Mouse (Mus musculus) embryonic facial prominence, embryonic 14.5 days (tissue): ENCODE measurements around the gene Scnm1. TPM values are rescaled to one million over a fixed set of nuclear protein-coding genes. Genes with fewer than 3 reads are reported as not detected.
"Not testable (repeated sequence)": the region's sequence is repeated elsewhere in the genome, so short reads cannot be mapped to it uniquely, and the experiment has no call there.

Experiments
- ATAC-seq: fragments of 200-750 bp; cut with Nextera tagmentation; 2 replicates; pipeline ENCODE4 v1.8.0; 2017; ENCODE audit warnings: low read depth, moderate number of reproducible peaks, moderate TSS enrichment
- DNase-seq: peaks from one replicate; pipeline ENCODE4 v3.0.0-alpha.2; 2015; ENCODE audit warnings: low spot score
- H3K27ac ChIP-seq: fragments of 300-500 bp; sonication (generic); replicated peaks from 2 replicates; pipeline ENCODE4 v1.5.1; 2014; ENCODE audit warnings: low read depth, mild to moderate bottlenecking, low read length, moderate library complexity
- H3K27me3 ChIP-seq: fragments of 300-500 bp; sonication (generic); replicated peaks from 2 replicates; pipeline ENCODE4 v1.6.1; 2014; ENCODE audit warnings: low read length; ENCODE audit not compliant: control insufficient read depth, insufficient read depth
- H3K36me3 ChIP-seq: fragments of 300-500 bp; sonication (generic); 2 replicates; pipeline ENCODE4 v1.6.1; 2014; ENCODE audit warnings: low read length, mixed read lengths; ENCODE audit not compliant: control insufficient read depth, insufficient read depth
- H3K4me1 ChIP-seq: fragments of 300-500 bp; sonication (generic); 2 replicates; pipeline ENCODE4 v1.6.1; 2014; ENCODE audit warnings: antibody characterized with exemption, low read length; ENCODE audit not compliant: control insufficient read depth, insufficient read depth
- H3K4me2 ChIP-seq: fragments of 300-500 bp; sonication (generic); 2 replicates; pipeline ENCODE4 v1.6.1; 2014; ENCODE audit warnings: low read depth, mild to moderate bottlenecking, low read length, moderate library complexity, mixed read lengths
- H3K4me3 ChIP-seq: fragments of 300-500 bp; sonication (generic); 2 replicates; pipeline ENCODE4 v1.5.1; 2014; ENCODE audit warnings: low read depth, mild to moderate bottlenecking, low read length
- H3K9ac ChIP-seq: fragments of 300-500 bp; sonication (generic); 2 replicates; pipeline ENCODE4 v1.6.1; 2014; ENCODE audit warnings: low read depth, mild to moderate bottlenecking, low read length, moderate library complexity, mixed read lengths
- H3K9me3 ChIP-seq: fragments of 300-500 bp; sonication (generic); 2 replicates; pipeline ENCODE4 v1.6.1; 2016; ENCODE audit warnings: low read length; ENCODE audit not compliant: control insufficient read depth
- WGBS: fragments of 180-500 bp; shearing (Covaris S2); extraction: QIAGEN DNeasy Blood & Tissue Kit; methylation state at CpG from one replicate; pipeline ENCODE4 v1.1.7; 2014; 5-methylcytosine and 5-hydroxymethylcytosine counted together
- polyA plus RNA-seq: library from polyadenylated mRNA; unstranded; fragments of >200 nt; fragmentation: Nextera tagmentation; extraction: Ambion mirVana; gene quantifications from 2 replicates; pipeline ENCODE4 v1.2.1, GENCODE M21; 2014

Scnm1 gene
- polyA plus RNA-seq, 1 experiment from 2014 or later: 62.2 TPM

DNA sequence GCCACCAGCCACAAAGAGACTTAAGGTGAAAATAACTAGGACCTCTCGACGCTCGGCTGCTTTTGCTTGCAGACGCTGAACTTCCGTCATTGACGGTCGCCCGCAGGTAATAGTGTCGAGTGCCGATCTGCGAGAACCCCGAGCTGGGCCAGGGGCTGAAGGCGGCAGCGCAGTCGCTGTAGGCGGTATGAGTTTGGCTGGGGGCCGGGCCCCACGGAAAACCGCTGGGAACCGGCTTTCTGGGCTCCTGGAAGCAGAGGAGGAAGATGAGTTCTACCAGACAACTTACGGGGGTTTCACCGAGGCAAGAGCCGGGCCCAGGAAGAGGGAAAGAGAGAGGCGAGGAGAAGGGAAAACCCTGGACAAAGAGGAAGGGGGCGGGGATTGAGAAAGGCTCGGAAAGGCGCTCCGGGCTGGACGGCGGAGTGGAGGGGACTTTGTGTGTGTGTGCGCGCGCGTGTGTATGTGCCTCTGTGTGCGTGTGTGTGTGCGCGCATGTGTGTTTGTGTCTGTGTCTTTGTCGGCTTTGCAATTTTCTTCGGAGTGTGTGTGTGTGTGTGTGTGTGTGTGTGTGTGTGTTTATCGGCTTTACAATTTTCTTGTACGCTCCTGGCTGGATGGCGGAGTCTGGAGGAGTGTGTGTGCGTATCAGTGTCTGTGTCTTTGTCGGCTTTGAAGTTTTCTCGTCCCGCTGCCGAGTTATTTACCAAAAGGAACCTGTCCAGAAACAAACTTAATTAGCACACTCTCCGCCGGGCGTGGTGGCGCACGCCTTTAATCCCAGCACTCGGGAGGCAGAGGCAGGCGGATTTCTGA, 22.7 kb downstream of the Scnm1 start, which contains the start of gene Vps72:
Vps72 (plus strand) TSS at position 112 of the 816 bp plus-strand sequence.
- DNase-seq: peak; percentile 97
- no peaks in the 10 kb centered on the region for H3K27me3 ChIP-seq
- no peaks in the 10 kb centered on the region for H3K9me3 ChIP-seq
- 1% methylated on average over 44 of the region's 54 CpGs for WGBS
- H3K27ac ChIP-seq: peak within 1 kb of the TSS; percentile 94
- peak within 1 kb of the TSS; percentile 77 for H3K9ac ChIP-seq
- peak; percentile 79 for ATAC-seq
- peaks cover 11% of the 10 kb centered on the region for H3K4me1 ChIP-seq
- peak within 1 kb of the TSS; percentile 52 for H3K4me2 ChIP-seq
- peak within 1 kb of the TSS; percentile 60 for H3K4me3 ChIP-seq
- H3K36me3 ChIP-seq: peaks cover 15% of the 10 kb centered on the region

DNA sequence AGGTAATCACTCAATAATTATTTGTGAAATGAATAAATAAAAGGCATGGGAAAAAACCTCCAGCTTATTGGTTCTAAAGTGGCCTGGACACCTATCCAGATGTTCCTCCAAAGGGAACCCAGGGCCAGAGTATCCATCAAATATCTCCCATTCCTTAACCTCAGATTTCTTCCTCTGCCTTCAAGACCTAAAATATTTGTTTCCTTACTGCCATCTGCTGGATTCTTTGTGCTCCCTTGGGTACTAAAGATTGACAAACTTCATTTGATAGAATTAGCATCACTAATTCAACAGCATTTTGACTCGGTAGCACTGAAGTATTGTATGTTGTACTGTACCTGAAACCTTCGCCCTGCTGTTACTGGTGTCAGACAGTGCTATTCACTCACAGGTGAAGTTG, 25.9 kb downstream of the Scnm1 start:
- Histone ChIP-seq H3K9me3 (no peaks in the 10 kb centered on the region), H3K4me2 (no peak overlapping the region), H3K27ac (no peak overlapping the region), H3K27me3 (no peaks in the 10 kb centered on the region), H3K4me1 (peaks cover 20% of the 10 kb centered on the region), H3K9ac (no peak overlapping the region), H3K36me3 (peaks cover 9% of the 10 kb centered on the region), H3K4me3 (no peak overlapping the region)
- no peak for DNase-seq
- WGBS: 63% methylated on average over 2 of the region's 2 CpGs
- no peak for ATAC-seq

DNA sequence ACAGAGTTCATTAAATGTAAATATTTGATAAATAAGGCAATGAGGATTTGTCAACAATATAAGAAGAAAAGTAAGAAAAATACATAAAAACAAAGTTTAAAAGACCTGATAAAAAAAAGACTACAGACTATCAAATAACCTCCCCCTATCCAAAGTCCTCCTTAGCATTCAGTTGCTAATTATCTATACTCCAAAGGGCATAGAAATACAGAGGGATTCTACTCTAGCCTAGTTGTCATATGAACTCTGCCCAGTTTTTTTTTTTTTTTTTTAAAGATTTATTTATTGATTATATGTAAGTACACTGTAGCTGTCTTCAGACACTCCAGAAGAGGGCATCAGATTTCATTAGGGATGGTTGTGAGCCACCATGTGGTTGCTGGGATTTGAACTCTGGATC, 26.5 kb downstream of the Scnm1 start:
- not testable (repeated sequence) for H3K27me3 ChIP-seq, H3K27ac ChIP-seq, H3K9me3 ChIP-seq, DNase-seq, ATAC-seq
- peak overlapping the region; percentile 79 for H3K4me2 ChIP-seq
- H3K4me1 ChIP-seq: peaks cover 15% of the 10 kb centered on the region
- peaks cover 14% of the 10 kb centered on the region for H3K36me3 ChIP-seq
- peak overlapping the region; percentile 90 for H3K4me3 ChIP-seq
- H3K9ac ChIP-seq: 0 out of 2 replicates have a peak overlapping the region, but pooled peaks have one; percentile 53

DNA sequence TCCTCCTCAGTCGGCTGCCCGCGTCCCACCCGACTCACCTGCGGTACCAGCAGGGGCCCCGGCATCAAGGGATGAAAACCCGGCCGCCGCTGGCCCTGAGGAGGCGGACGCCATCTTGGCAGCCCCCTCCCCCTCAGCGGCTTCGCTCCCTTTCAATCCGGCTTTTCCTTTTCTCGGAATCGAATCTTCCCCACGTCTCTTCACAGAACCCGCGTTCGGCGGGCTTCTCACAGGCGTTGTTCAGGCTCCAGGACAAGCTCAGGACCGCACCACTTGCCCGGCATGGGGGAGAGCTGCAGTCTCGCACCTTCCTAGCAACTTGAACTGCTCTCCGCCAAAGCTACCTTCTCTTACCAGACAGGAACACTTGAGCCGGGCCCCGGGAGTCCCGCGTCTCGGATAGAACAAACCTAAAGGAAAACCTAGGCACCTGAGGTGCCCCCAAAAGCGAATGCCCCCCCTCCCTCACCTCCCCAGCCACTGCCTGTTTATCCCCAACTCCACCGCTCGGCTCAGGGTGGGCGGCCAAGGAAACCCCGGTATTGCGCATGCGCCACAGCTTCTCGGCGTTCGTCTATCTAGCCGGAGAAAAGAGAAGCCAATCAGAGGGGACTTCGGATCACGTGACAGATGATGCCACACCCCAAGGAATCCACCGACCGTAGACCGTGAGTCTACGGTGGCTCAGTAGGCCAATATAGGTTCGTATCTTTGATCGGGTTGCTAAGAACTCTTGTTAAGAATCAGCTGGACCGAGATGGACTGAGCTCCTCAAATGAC, 27.3 kb downstream of the Scnm1 start, which contains the start of gene Pip5k1a:
Pip5k1a (minus strand) TSS at position 593 of the 780 bp plus-strand sequence.
- H3K4me2 ChIP-seq: peak within 1 kb of the TSS; percentile 80
- DNase-seq: peak; percentile 100
- H3K27ac ChIP-seq: peak within 1 kb of the TSS; percentile 87
- peaks cover 8% of the 10 kb centered on the region for H3K4me1 ChIP-seq
- no peaks in the 10 kb centered on the region for H3K27me3 ChIP-seq
- WGBS: under 1% methylated on average over 43 of the region's 51 CpGs
- peak; percentile 92 for ATAC-seq
- peak within 1 kb of the TSS; percentile 90 for H3K4me3 ChIP-seq
- H3K9ac ChIP-seq: peak within 1 kb of the TSS; percentile 84
- H3K36me3 ChIP-seq: peaks cover 17% of the 10 kb centered on the region
- H3K9me3 ChIP-seq: no peaks in the 10 kb centered on the region

DNA sequence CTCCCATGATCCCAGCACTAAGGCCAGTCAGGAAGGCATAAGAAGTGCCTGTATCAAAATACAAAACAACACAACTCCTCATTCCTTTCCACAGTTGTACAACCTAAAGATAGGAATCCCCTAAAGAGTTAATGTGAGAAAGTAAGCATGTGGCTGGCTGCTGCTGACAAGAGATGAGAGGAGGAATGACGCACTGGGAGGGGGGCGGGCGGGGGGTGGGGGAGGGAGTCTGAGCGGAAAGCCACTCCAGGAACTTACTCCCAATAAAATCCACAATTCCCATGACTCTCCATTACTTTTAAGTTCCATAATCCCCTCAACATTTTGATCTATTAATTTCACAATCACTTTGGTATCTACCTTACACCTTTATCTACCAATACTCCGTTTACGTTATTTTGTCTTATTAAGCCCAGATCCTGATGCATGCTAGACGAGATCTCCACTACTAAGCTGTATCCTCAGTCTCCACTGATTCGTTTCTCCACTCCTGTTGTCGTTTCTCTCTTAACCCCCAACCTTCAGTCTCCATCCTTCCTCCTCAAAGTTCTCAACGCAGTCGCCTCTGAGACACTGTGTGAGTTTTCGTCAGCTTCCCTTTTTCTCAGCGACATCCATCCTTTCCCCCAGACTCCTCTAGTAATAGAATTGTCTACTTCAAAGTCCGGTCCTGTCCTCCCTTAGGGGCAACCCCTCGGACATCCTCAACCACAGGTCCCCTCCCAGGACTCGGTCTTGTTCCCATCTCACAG, 28.0 kb downstream of the Scnm1 start:
- under 1% methylated on average over 16 of the region's 16 CpGs for WGBS
- no peak for DNase-seq
- Histone ChIP-seq H3K9me3 (no peaks in the 10 kb centered on the region), H3K36me3 (peaks cover 17% of the 10 kb centered on the region), H3K27ac (peak overlapping the region; percentile 87), H3K4me3 (peak overlapping the region; percentile 90), H3K9ac (peak overlapping the region; percentile 84), H3K4me2 (peak overlapping the region; percentile 80), H3K27me3 (no peaks in the 10 kb centered on the region), H3K4me1 (peaks cover 8% of the 10 kb centered on the region)
- no peak for ATAC-seq

DNA sequence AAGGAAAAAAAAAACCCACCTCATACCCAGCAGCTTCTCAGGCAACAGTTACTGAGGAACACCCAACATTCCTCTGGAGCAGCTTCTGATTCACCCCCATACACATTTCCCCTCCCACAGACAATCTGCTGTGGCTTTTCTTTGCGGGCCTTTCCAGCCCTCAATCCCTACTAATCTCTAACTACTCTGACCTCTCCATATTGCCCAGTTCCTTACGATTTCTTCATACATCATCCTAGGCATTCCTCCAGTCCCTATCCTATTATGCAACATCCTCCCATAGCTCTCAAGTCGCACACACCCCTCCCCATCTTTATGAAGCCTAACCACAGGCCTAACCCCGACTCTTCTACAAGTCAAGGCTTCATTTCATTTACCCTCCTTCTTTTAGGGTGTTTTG, 28.7 kb downstream of the Scnm1 start:
- Histone ChIP-seq H3K27ac (no peak overlapping the region), H3K36me3 (peaks cover 17% of the 10 kb centered on the region), H3K9ac (peak overlapping the region; percentile 84), H3K4me1 (peaks cover 8% of the 10 kb centered on the region), H3K27me3 (no peaks in the 10 kb centered on the region), H3K9me3 (no peaks in the 10 kb centered on the region), H3K4me2 (peak overlapping the region; percentile 80), H3K4me3 (peak overlapping the region; percentile 90)
- DNase-seq: no peak
- WGBS: 60% methylated on average over 4 of the region's 4 CpGs
- no peak for ATAC-seq

DNA sequence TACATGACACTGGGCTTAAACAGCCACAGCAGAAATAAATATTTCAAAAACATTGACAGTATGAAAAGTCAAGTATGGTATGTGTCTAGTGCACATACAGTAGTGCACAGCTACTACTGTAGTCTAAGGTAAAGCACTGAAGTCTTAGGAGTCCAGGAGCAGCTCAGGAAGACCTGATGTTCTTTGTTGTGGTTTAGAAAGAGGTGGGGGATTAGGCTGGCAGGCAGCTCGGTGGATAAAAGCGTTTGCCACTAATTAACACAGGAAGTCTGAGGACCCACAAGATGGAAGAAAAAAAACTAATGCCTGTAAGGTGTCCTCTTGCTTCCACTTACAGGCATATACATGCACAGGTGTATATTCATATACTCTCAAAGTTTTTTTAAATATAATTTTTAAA, 33.0 kb downstream of the Scnm1 start:
- Histone ChIP-seq H3K4me1 (peaks cover 8% of the 10 kb centered on the region), H3K27me3 (no peaks in the 10 kb centered on the region), H3K27ac (no peak overlapping the region), H3K4me2 (no peak overlapping the region), H3K9ac (no peak overlapping the region), H3K4me3 (no peak overlapping the region), H3K36me3 (peaks cover 24% of the 10 kb centered on the region), H3K9me3 (no peaks in the 10 kb centered on the region)
- WGBS: 33% methylated on average over 2 of the region's 2 CpGs
- ATAC-seq (no peak), DNase-seq (no peak)

DNA sequence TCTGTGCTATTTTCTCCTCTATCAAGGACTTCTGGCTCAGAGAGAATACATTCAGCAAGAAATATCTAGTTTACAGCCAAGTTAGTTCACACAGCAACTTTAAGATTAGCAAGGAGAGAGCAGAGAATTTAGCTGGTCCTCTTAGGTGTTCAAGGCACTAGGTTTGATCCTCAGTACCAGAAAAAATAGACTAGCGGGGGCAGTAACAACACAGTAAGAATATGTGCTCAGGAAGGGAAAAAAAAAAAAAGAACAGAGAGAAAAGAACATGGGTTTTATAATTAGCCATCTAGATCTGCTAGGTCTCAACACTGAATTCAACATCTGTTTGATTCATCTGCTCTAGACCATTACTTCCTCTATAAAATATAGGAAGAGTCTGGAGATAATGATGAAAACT, 45.7 kb downstream of the Scnm1 start:
- H3K4me2 ChIP-seq: no peak overlapping the region
- peaks cover 8% of the 10 kb centered on the region; the same call in 1 of the 2 replicates for H3K36me3 ChIP-seq
- DNase-seq: no peak
- H3K4me3 ChIP-seq: no peak overlapping the region
- no peaks in the 10 kb centered on the region for H3K4me1 ChIP-seq
- H3K9ac ChIP-seq: no peak overlapping the region
- H3K9me3 ChIP-seq: no peaks in the 10 kb centered on the region
- no peaks in the 10 kb centered on the region for H3K27me3 ChIP-seq
- no peak for ATAC-seq
- 97% methylated on average over 1 of the region's 1 CpGs for WGBS
- H3K27ac ChIP-seq: no peak overlapping the region
